Mouse (Mus musculus): ENCODE results near the gene Cers2. TPM values are rescaled to one million over a fixed set of nuclear protein-coding genes. Genes with fewer than 3 reads are reported as not detected.

Cers2 gene
- polyA plus RNA-seq, 1 experiment from 2014 or later = 125 TPM

DNA sequence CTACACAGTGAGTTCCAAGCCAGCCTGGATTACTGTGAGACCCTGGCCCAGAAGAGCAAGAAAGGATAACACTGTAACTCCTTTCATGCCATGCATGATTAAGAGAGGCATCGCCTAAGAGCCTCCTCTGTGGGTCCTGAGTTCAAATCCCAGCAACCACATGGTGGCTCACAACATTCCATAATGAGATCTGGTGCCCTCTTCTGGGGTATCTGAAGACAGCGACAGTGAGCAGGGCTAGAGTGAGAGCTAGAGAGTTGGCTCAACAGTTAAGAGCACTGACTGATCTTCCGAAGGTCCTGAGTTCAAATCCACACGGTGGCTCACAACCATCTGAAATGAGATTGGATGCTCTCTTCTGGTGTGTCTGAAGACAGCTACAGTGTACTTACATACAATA, 40.1 kb upstream of the Cers2 start:
- ATAC-seq = no peak
- TF ChIP-seq EP300 (IDR thresholded peaks at IDR 0.05; ENCODE audit: low read depth) (no peak), CTCF (IDR thresholded peaks at IDR 0.05; ENCODE audit: low read depth) (peak; percentile 34)

DNA sequence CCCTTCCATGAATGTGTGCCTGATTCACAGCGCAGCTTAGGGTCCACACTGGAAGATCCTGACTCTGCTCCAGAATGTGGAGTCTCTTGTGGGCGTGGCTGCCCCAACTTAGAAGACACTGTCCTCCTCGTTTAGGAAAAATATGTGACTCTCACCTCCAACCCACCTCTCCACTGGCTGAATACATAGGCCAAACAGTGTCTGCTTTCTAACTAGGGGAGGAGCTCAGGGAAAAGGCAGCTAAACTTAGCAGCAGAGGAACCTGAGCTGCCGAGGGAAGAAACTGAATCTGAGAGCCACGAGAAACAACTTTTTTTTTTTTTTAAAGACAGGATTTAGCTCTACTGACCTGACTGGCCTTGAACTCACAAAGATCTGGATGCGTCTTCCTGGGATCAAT, 39.4 kb upstream of the Cers2 start:
- WGBS (ENCODE audit: insufficient replicate concordance) = 53% methylated on average over 6 of the region's 6 CpGs
- peaks cover 20% of the 10 kb centered on the region for H3K4me1 ChIP-seq (ENCODE audit: insufficient read depth)
- DNase-seq (no peak), ATAC-seq (no peak)
- H3K9ac ChIP-seq (replicated peaks) = no peak overlapping the region
- H3K9me3 ChIP-seq (ENCODE audit: low read length) = no peaks in the 10 kb centered on the region
- no peaks in the 10 kb centered on the region for H3K36me3 ChIP-seq (replicated peaks; ENCODE audit: insufficient read depth, low read length)
- no peak overlapping the region for H3K4me3 ChIP-seq (ENCODE audit: low read depth, low read length)
- TF ChIP-seq CTCF (IDR thresholded peaks at IDR 0.05; ENCODE audit: low read depth) (no peak), EP300 (IDR thresholded peaks at IDR 0.05; ENCODE audit: low read depth) (no peak)
- H3K4me2 ChIP-seq (ENCODE audit: low read depth, low read length) = no peak overlapping the region
- no peak overlapping the region for H3K27ac ChIP-seq (ENCODE audit: low read depth)
- no peaks in the 10 kb centered on the region for H3K27me3 ChIP-seq (ENCODE audit: insufficient read depth, low read length)

More for the DNA sequence above, 40.1 kb upstream of the Cers2 start:
- no peaks in the 10 kb centered on the region for H3K9me3 ChIP-seq (ENCODE audit: low read length)
- no peak overlapping the region for H3K4me3 ChIP-seq (ENCODE audit: low read depth, low read length)
- H3K4me1 ChIP-seq (ENCODE audit: insufficient read depth) = peaks cover 16% of the 10 kb centered on the region
- H3K27me3 ChIP-seq (ENCODE audit: insufficient read depth, low read length) = no peaks in the 10 kb centered on the region
- WGBS (ENCODE audit: insufficient replicate concordance) = 86% methylated on average over 4 of the region's 4 CpGs
- DNase-seq = no peak
- no peak overlapping the region for H3K4me2 ChIP-seq (ENCODE audit: low read depth, low read length)
- no peaks in the 10 kb centered on the region for H3K36me3 ChIP-seq (replicated peaks; ENCODE audit: insufficient read depth, low read length)
- no peak overlapping the region for H3K9ac ChIP-seq (replicated peaks)
- no peak overlapping the region for H3K27ac ChIP-seq (ENCODE audit: low read depth)

DNA sequence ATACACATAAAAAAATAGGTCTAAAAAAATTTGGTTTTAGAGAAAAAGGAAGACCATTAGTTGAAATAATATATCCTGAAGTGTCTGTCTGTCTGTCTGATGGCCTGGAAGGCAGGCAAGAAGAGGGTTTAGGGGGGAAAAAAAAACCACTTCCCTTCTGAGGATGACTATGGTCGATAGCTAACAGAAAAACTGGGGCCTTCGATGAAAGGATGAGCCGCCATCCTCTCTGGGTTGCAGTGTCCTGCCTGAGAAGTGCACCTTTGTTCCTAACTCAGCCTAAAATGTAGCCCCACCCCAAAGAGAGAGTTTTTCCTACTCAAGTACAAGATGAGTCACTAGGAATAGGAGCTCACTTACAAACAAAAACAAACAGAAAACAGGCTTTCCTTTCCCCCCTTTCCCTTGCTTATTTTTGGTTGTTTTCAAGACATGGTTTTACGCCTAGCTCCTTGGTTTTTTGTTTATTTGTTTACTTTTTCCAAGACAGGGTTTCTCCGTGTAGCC, 38.1 kb upstream of the Cers2 start:
- Histone ChIP-seq H3K36me3 (replicated peaks; ENCODE audit: insufficient read depth, low read length) (no peaks in the 10 kb centered on the region), H3K27ac (ENCODE audit: low read depth) (peak overlapping the region; percentile 56), H3K4me1 (ENCODE audit: insufficient read depth) (peaks cover 23% of the 10 kb centered on the region), H3K4me2 (ENCODE audit: low read depth, low read length) (no peak overlapping the region), H3K9me3 (ENCODE audit: low read length) (no peaks in the 10 kb centered on the region), H3K27me3 (ENCODE audit: insufficient read depth, low read length) (no peaks in the 10 kb centered on the region), H3K4me3 (ENCODE audit: low read depth, low read length) (no peak overlapping the region), H3K9ac (replicated peaks) (no peak overlapping the region)
- WGBS (ENCODE audit: insufficient replicate concordance) = 58% methylated on average over 5 of the region's 5 CpGs
- DNase-seq (no peak), ATAC-seq (no peak)
- TF ChIP-seq EP300 (IDR thresholded peaks at IDR 0.05; ENCODE audit: low read depth) = no peak
- TF ChIP-seq CTCF (IDR thresholded peaks at IDR 0.05; ENCODE audit: low read depth) = no peak

DNA sequence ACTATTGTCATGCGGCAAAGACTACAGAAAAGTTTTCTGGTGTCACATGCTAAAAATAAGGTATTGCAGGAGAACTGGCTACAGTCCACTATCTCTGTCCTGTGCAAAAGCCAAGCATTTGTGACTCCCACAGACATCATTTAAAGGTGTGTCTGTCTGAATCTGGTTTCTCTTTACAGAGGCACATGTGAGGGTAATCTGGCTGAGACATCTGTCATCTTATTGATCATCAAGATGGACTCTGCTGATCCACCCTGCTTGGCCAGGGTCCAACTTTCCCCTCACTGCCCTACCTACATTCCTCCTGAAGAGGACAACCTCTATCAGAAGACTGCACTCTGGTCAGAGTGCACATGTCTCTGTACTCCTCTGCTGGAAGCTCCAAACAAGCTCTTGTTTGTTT, 37.4 kb upstream of the Cers2 start:
- H3K4me3 ChIP-seq (ENCODE audit: low read depth, low read length) = no peak overlapping the region
- no peaks in the 10 kb centered on the region for H3K27me3 ChIP-seq (ENCODE audit: insufficient read depth, low read length)
- DNase-seq = peak; percentile 79
- TF ChIP-seq EP300 (IDR thresholded peaks at IDR 0.05; ENCODE audit: low read depth) (no peak), CTCF (IDR thresholded peaks at IDR 0.05; ENCODE audit: low read depth) (no peak)
- H3K4me2 ChIP-seq (ENCODE audit: low read depth, low read length) = no peak overlapping the region
- no peaks in the 10 kb centered on the region for H3K9me3 ChIP-seq (ENCODE audit: low read length)
- H3K27ac ChIP-seq (ENCODE audit: low read depth) = peak overlapping the region; percentile 77
- H3K4me1 ChIP-seq (ENCODE audit: insufficient read depth) = peaks cover 23% of the 10 kb centered on the region
- WGBS (ENCODE audit: insufficient replicate concordance) = 53% methylated on average over 1 of the region's 1 CpGs
- ATAC-seq = peak; percentile 53
- H3K36me3 ChIP-seq (replicated peaks; ENCODE audit: insufficient read depth, low read length) = no peaks in the 10 kb centered on the region
- no peak overlapping the region for H3K9ac ChIP-seq (replicated peaks)

DNA sequence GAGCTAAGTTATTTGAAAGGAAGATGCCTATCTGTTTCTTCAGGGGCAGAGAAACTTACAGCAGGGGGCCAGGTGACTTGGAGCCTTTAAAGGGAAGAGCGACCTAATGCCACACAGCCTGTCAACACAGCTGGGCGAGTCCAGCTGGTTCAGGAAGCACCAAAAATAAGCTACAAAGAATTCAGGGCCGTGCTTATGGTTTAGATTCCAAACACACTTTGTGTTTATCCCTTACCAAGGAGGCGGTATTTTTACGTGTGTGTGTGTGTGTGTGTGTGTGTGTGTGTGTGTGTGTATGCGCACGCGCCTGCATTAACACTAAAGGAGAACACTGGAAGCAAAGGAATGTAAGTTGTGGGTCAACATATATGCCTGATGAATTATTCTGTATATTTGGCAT, 33.8 kb upstream of the Cers2 start:
- 13% methylated on average over 8 of the region's 8 CpGs for WGBS (ENCODE audit: insufficient replicate concordance)
- ATAC-seq (no peak), DNase-seq (peak; percentile 41)
- H3K9ac ChIP-seq (replicated peaks) = peak overlapping the region; percentile 86
- TF ChIP-seq EP300 (IDR thresholded peaks at IDR 0.05; ENCODE audit: low read depth) (no peak), CTCF (IDR thresholded peaks at IDR 0.05; ENCODE audit: low read depth) (no peak)
- 0 out of 2 replicates have a peak, but pooled peaks cover 2% of the 10 kb centered on the region for H3K36me3 ChIP-seq (replicated peaks; ENCODE audit: insufficient read depth, low read length)
- H3K27ac ChIP-seq (ENCODE audit: low read depth) = peak overlapping the region; percentile 98
- H3K9me3 ChIP-seq (ENCODE audit: low read length) = no peaks in the 10 kb centered on the region
- peak overlapping the region; percentile 74 for H3K4me3 ChIP-seq (ENCODE audit: low read depth, low read length)
- no peaks in the 10 kb centered on the region for H3K27me3 ChIP-seq (ENCODE audit: insufficient read depth, low read length)
- peaks cover 37% of the 10 kb centered on the region for H3K4me1 ChIP-seq (ENCODE audit: insufficient read depth)
- H3K4me2 ChIP-seq (ENCODE audit: low read depth, low read length) = peak overlapping the region; percentile 83

DNA sequence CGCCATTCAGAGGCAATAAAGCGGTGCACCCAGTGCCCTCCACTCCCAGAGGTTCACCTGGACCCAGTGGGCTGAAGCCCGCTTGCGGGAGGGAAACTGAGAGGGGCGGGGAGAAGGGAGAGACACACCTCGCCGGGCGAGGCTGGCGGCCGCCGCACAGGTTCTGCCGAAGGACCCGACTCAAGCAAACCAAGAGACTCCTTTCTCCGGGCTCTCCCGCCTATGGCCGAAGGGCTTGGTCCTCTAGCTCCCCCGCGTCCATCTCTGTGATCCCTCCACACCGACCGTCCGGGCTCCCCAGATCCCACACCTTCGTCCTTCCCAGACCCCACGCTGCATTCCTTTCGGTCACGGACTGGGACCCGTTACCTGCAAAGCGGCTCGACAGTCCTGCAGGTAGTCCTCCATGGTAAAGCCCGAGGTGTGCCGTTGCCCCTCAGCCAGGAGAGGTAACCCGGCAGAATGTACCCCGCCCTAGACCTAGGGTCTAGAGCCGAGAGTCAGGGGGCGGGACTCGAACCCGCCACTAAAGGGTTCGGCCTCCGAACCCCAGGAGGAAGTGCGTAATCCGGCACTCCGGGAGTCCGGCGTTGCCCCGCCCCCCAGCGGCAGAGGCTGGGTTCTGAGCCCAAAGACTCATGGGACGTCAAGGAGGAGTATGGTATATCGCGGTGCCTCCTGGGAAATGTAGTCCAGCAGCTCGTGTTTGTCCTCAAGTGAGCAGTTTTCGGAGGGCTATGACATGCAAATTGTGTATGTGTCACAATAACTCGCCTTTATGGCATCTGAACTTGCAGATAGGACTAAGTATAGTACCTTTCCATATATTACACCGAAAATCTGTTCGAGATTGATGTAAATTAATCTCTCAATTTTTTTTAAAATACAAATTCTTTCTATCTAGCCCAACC, 33.1 kb upstream of the Cers2 start, which contains the start of the genes Mindy1 and Prune1:
TSS of gene Mindy1 (plus strand) at position 130 of the 911 bp plus-strand sequence.
TSS of gene Prune1 (minus strand) at position 861 of the 911 bp plus-strand sequence.
- no peaks in the 10 kb centered on the region for H3K9me3 ChIP-seq (ENCODE audit: low read length)

More for the DNA sequence above, 33.1 kb upstream of the Cers2 start, which contains the start of the genes Mindy1 and Prune1:
- peaks cover 34% of the 10 kb centered on the region for H3K4me1 ChIP-seq (ENCODE audit: insufficient read depth)
- 1% methylated on average over 52 of the region's 53 CpGs for WGBS (ENCODE audit: insufficient replicate concordance)
- H3K27me3 ChIP-seq (ENCODE audit: insufficient read depth, low read length) = no peaks in the 10 kb centered on the region
- H3K36me3 ChIP-seq (replicated peaks; ENCODE audit: insufficient read depth, low read length) = 0 out of 2 replicates have a peak, but pooled peaks cover 2% of the 10 kb centered on the region
- H3K4me2 ChIP-seq (ENCODE audit: low read depth, low read length) = peak within 1 kb of the TSS; percentile 83
- peak within 1 kb of the TSS; percentile 74 for H3K4me3 ChIP-seq (ENCODE audit: low read depth, low read length)
- H3K27ac ChIP-seq (ENCODE audit: low read depth) = peak within 1 kb of the TSS; percentile 98
- DNase-seq = peak; percentile 99
- ATAC-seq = peak; percentile 82
- peak within 1 kb of the TSS; percentile 86 for H3K9ac ChIP-seq (replicated peaks)
- TF ChIP-seq CTCF (IDR thresholded peaks at IDR 0.05; ENCODE audit: low read depth) = peak; percentile 63
- 0 out of 2 replicates have a peak, but pooled peaks have one; percentile 49 for TF ChIP-seq EP300 (IDR thresholded peaks at IDR 0.05; ENCODE audit: low read depth)

Data from liver, postnatal 0 days (tissue).